Mouse (Mus musculus): ENCODE results near the gene Akt3.

Gene Akt3

GRCm38 (mm10) chr1:177046963-177047362, 211.0 kb downstream of the Akt3 start:
- DNase-seq, result no peak

- no peak for DNase-seq
Observed at GRCm38 (mm10) chr1:177045885-177046284, 212.1 kb downstream of the Akt3 start.

GRCm38 (mm10) chr1:177040058-177040457, 217.9 kb downstream of the Akt3 start:
- DNase-seq, result no peak

GRCm38 (mm10) chr1:177039093-177039674, 218.8 kb downstream of the Akt3 start:
- DNase-seq, result no peak

GRCm38 (mm10) chr1:177038383-177038782, 219.6 kb downstream of the Akt3 start:
- DNase-seq, result no peak

- DNase-seq, result peak; percentile 68 to 71
Observed at GRCm38 (mm10) chr1:177035460-177035859, 222.5 kb downstream of the Akt3 start.

- no peak for DNase-seq
Observed at GRCm38 (mm10) chr1:177032233-177032632, 225.8 kb downstream of the Akt3 start.

GRCm38 (mm10) chr1:177031196-177031595, 226.8 kb downstream of the Akt3 start:
- no peak for DNase-seq

- DNase-seq, result no peak
Observed at GRCm38 (mm10) chr1:177030669-177031068, 227.3 kb downstream of the Akt3 start.

- no peak for DNase-seq
Observed at GRCm38 (mm10) chr1:177029032-177029431, 229.0 kb downstream of the Akt3 start.

- DNase-seq, result no peak
Observed at GRCm38 (mm10) chr1:177027706-177028105, 230.3 kb downstream of the Akt3 start.

- DNase-seq, result no peak
Observed at GRCm38 (mm10) chr1:177022751-177023150, 235.3 kb downstream of the Akt3 start.

GRCm38 (mm10) chr1:177019668-177020067, 238.3 kb downstream of the Akt3 start:
- no peak for DNase-seq

GRCm38 (mm10) chr1:177018750-177019149, 239.3 kb downstream of the Akt3 start:
- no peak for DNase-seq

- no peak for DNase-seq
Observed at GRCm38 (mm10) chr1:177016729-177017128, 241.3 kb downstream of the Akt3 start.

- no peak for DNase-seq
Observed at GRCm38 (mm10) chr1:177015917-177016316, 242.1 kb downstream of the Akt3 start.

- DNase-seq, result no peak
Observed at GRCm38 (mm10) chr1:177014921-177015439, 243.0 kb downstream of the Akt3 start.

- DNase-seq, result no peak
Observed at GRCm38 (mm10) chr1:177014346-177014745, 243.7 kb downstream of the Akt3 start.

GRCm38 (mm10) chr1:177013776-177014175, 244.2 kb downstream of the Akt3 start:
- DNase-seq, result peak; percentile 32 to 53

- no peak for DNase-seq
Observed at GRCm38 (mm10) chr1:177013313-177013712, 244.7 kb downstream of the Akt3 start.

- DNase-seq, result no peak
Observed at GRCm38 (mm10) chr1:177012774-177013173, 245.2 kb downstream of the Akt3 start.

GRCm38 (mm10) chr1:177011688-177012087, 246.3 kb downstream of the Akt3 start:
- DNase-seq, result no peak

GRCm38 (mm10) chr1:177010607-177011302, 247.2 kb downstream of the Akt3 start:
- no peak for DNase-seq

- DNase-seq, result no peak
Observed at GRCm38 (mm10) chr1:177010041-177010440, 248.0 kb downstream of the Akt3 start.
